Mouse (Mus musculus) heart, adult 10 weeks (tissue): ENCODE data around the gene Olfr90. TPM values are rescaled to one million over a fixed set of nuclear protein-coding genes. Genes with fewer than 3 reads are reported as not detected.

ENCODE experiments used
- polyA plus RNA-seq: library from polyadenylated mRNA; stranded (reverse); fragments of 350-450 nt; fragmentation: Illumina TruSeq; extraction: RNeasy Lipid Tissue Mini Kit (QIAGEN cat#74804); gene quantifications from one replicate; pipeline ENCODE4 v1.2.3, GENCODE M21; 2014; ENCODE audit warnings: low read depth, low replicate concordance

The Olfr90 gene
- not detected for polyA plus RNA-seq

GRCm38 (mm10) chr17:37088399-37088798 lies at the start of gene Olfr90:
Gene Olfr90, minus strand, starts transcription at chr17:37088499.

DNA sequence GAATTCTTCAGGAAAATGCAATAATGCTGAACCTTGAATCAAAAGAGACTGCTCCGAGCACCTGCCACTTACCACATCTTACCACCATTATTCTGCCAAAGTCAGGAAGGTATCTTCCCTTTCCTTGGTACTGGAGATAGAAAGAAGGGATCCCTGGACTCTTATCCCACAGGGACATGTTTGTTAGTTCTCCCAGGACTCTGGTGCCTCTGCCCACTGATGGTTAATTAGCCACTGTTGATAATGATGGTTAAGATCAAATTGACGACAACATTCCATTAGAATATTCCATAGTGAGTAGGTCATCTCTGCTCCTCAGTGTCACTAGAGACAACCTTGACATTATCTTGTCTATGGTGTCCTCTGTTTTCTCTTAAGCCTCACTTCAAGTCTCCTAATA lies 31.7 kb upstream of the Olfr90 start, which contains the start of gene Olfr92:
Gene Olfr92 (minus strand): TSS at position 101 of the 400 bp plus-strand sequence.

DNA sequence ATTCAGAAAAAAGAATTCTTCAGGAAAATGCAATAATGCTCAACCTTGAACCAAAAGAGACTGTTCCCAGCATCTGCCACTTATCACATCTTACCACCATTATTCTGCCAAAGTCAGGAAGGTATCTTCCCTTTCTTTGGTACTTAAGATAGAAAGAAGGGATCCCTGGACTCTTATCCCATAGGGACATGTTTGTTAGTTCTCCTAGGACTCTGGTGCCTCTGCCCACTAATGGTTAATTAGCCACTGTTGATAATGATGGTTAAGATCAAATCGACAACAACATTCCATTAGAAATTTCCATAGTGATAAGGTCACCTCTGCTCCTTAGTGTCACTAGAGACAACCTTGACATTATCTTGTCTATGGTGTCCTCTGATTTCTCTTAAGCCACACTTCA lies 9.9 kb upstream of the Olfr90 start, which contains the start of gene Olfr91:
Gene Olfr91 (minus strand): TSS at position 101 of the 400 bp plus-strand sequence.

GRCm38 (mm10) chr17:37045611-37046311 lies 42.5 kb downstream of the Olfr90 start, which contains the start of gene Gabbr1:
Gene Gabbr1, plus strand, starts transcription at chr17:37045966.

Other genes with a start within 250 kb of the Olfr90 start
- gene Trim15, start 221.3 kb downstream of the Olfr90 start, polyA plus RNA-seq = not detected
- gene Trim10, start 218.9 kb downstream of the Olfr90 start, polyA plus RNA-seq = 0.18 TPM
- 0.29 TPM for gene Trim40, start 198.4 kb downstream of the Olfr90 start, polyA plus RNA-seq
- not detected for gene Trim31, start 190.4 kb downstream of the Olfr90 start, polyA plus RNA-seq
- 0.52 TPM for gene Rnf39, start 145.6 kb downstream of the Olfr90 start, polyA plus RNA-seq
- gene Ppp1r11, start 136.8 kb downstream of the Olfr90 start, polyA plus RNA-seq = 96.5 TPM
- gene Znrd1, start 129.9 kb downstream of the Olfr90 start, polyA plus RNA-seq = 44.0 TPM
- 29.8 TPM for gene Znrd1as, start 129.9 kb downstream of the Olfr90 start, polyA plus RNA-seq
- gene 2410137M14Rik, start 107.3 kb downstream of the Olfr90 start, polyA plus RNA-seq = 1.2 TPM
- gene H2-M5, start 99.0 kb downstream of the Olfr90 start, polyA plus RNA-seq = 0.55 TPM
- 3.7 TPM for gene Zfp57, start 87.3 kb downstream of the Olfr90 start, polyA plus RNA-seq
- gene Mog, start 65.1 kb downstream of the Olfr90 start, polyA plus RNA-seq = not detected
- 13.1 TPM for gene Gabbr1, start 42.5 kb downstream of the Olfr90 start, polyA plus RNA-seq
- not detected for gene Olfr91, start 9.8 kb upstream of the Olfr90 start, polyA plus RNA-seq
- not detected for gene Olfr92, start 31.6 kb upstream of the Olfr90 start, polyA plus RNA-seq
- not detected for gene Olfr93, start 73.0 kb upstream of the Olfr90 start, polyA plus RNA-seq
- gene Ubd, start 105.4 kb upstream of the Olfr90 start, polyA plus RNA-seq = not detected
- gene Olfr94, start 112.5 kb upstream of the Olfr90 start, polyA plus RNA-seq = not detected
- gene Olfr95, start 124.6 kb upstream of the Olfr90 start, polyA plus RNA-seq = not detected
- not detected for gene Olfr96, start 131.6 kb upstream of the Olfr90 start, polyA plus RNA-seq
- not detected for gene Olfr97, start 148.8 kb upstream of the Olfr90 start, polyA plus RNA-seq
- gene Olfr98, start 175.2 kb upstream of the Olfr90 start, polyA plus RNA-seq = not detected
- gene H2-M3, start 181.7 kb upstream of the Olfr90 start, polyA plus RNA-seq = 6.0 TPM
- gene Olfr99, start 195.0 kb upstream of the Olfr90 start, polyA plus RNA-seq = not detected
- gene Olfr101, start 215.8 kb upstream of the Olfr90 start, polyA plus RNA-seq = not detected
- not detected for gene Olfr102, start 228.6 kb upstream of the Olfr90 start, polyA plus RNA-seq